Mouse (Mus musculus) liver, postnatal 0 days (tissue): Measurements from ENCODE around the gene Prss33.

ENCODE experiments used
- CTCF ChIP-seq: sonication (generic); IDR thresholded peaks from 2 replicates; pipeline ENCODE4 v1.5.1; 2016; ENCODE audit warnings: antibody characterized with exemption, low read depth
- EP300 ChIP-seq: IDR thresholded peaks from 2 replicates; pipeline ENCODE4 v1.6.1; 2016; ENCODE audit warnings: antibody characterized with exemption, low read depth, mild to moderate bottlenecking

- TF ChIP-seq CTCF (peak; percentile 33; the same call in 1 of the 2 replicates), EP300 (no peak)
These were observed 7.4 kb downstream of the Prss33 start for GRCm38 (mm10) chr17:23828271-23829001.
